Mouse (Mus musculus): ENCODE data around the gene Serpina10.
"Not testable (repeated sequence)": the region's sequence is repeated elsewhere in the genome, so short reads cannot be mapped to it uniquely, and the experiment has no call there.

Serpina10 gene

GRCm38 (mm10) chr12:103601839-103602238 is 29.4 kb downstream of the Serpina10 start:
- DNase-seq: no peak

- no peak for DNase-seq
Measured at GRCm38 (mm10) chr12:103600364-103600763, 30.9 kb downstream of the Serpina10 start.

- no peak for DNase-seq
Measured at GRCm38 (mm10) chr12:103598411-103598810, 32.8 kb downstream of the Serpina10 start.

- DNase-seq: no peak
Measured at GRCm38 (mm10) chr12:103583771-103584170, 47.5 kb downstream of the Serpina10 start.

- DNase-seq: not testable (repeated sequence)
Measured at GRCm38 (mm10) chr12:103578148-103578547, 53.1 kb downstream of the Serpina10 start.

- DNase-seq: no peak
Measured at GRCm38 (mm10) chr12:103569690-103570089, 61.6 kb downstream of the Serpina10 start.

GRCm38 (mm10) chr12:103567129-103567528 is 64.1 kb downstream of the Serpina10 start:
- no peak for DNase-seq

- DNase-seq: peak; percentile 25
Measured at GRCm38 (mm10) chr12:103565151-103565550, 66.1 kb downstream of the Serpina10 start.

All from right cerebral cortex, adult 18-20 months (tissue).